Mouse (Mus musculus) heart, adult 18-20 months (tissue): Measurements from ENCODE around the gene Qprt. TPM values are rescaled to one million over a fixed set of nuclear protein-coding genes. Genes with fewer than 3 reads are reported as not detected.

ENCODE experiments used
- total RNA-seq, 2 experiments: library from RNA; stranded (reverse); gene quantifications; 2 replicates each; pipeline ENCODE4 v1.2.3; 2021

The Qprt gene
- total RNA-seq, 2 experiments from 2014 or later = 0.49 TPM; not detected in 1

Other genes starting within 250 kb of the Qprt start
- 10 to 100 TPM; 35.6 to 38.4 TPM for gene Taok2, start 237.5 kb downstream of the Qprt start, total RNA-seq
- gene Tmem219, start 199.3 kb downstream of the Qprt start, total RNA-seq = 10 to 100 TPM; 10.4 to 10.6 TPM
- 1 to 10 TPM; 7.4 to 7.5 TPM for gene Kctd13, start 193.3 kb downstream of the Qprt start, total RNA-seq
- gene Asphd1, start 172.6 kb downstream of the Qprt start, total RNA-seq = not detected
- 1 to 10 TPM; 5.5 to 6.2 TPM for gene Sez6l2, start 171.7 kb downstream of the Qprt start, total RNA-seq
- 10 to 100 TPM; 43.2 to 45.2 TPM for gene Cdipt, start 146.3 kb downstream of the Qprt start, total RNA-seq
- under 1 TPM in 1 of 2 experiments, not detected in 1; 0.59 TPM for gene Cdiptos, start 146.1 kb downstream of the Qprt start, total RNA-seq
- gene Mvp, start 107.6 kb downstream of the Qprt start, total RNA-seq = 10 to 100 TPM; 59.9 to 68.7 TPM
- not detected for gene Pagr1b, start 105.7 kb downstream of the Qprt start, total RNA-seq
- 10 to 100 TPM in 1 of 2 experiments, 1 to 10 TPM in 1; 8.3 to 10.7 TPM for gene Pagr1a, start 104.9 kb downstream of the Qprt start, total RNA-seq
- 10 to 100 TPM; 24.6 to 27.3 TPM for gene Gm42742, start 101.1 kb downstream of the Qprt start, total RNA-seq
- gene Prrt2, start 101.0 kb downstream of the Qprt start, total RNA-seq = under 1 TPM in 1 of 2 experiments, not detected in 1; 0.80 TPM
- gene Maz, start 95.2 kb downstream of the Qprt start, total RNA-seq = 10 to 100 TPM; 55.3 to 57.3 TPM
- gene Kif22, start 79.8 kb downstream of the Qprt start, total RNA-seq = 1 to 10 TPM in 1 of 2 experiments, under 1 TPM in 1; 0.93 to 1.0 TPM
- not detected for gene Zg16, start 34.9 kb downstream of the Qprt start, total RNA-seq
- 1 to 10 TPM; 1.3 to 2.9 TPM for gene AI467606, start 30.9 kb downstream of the Qprt start, total RNA-seq
- 1 to 10 TPM in 1 of 2 experiments, under 1 TPM in 1; 0.55 to 2.6 TPM for gene Spn, start 15.6 kb upstream of the Qprt start, total RNA-seq
- gene Cd2bp2, start 73.8 kb upstream of the Qprt start, total RNA-seq = 10 to 100 TPM; 35.1 to 36.9 TPM
- 10 to 100 TPM; 20.8 to 21.6 TPM for gene Tbc1d10b, start 86.2 kb upstream of the Qprt start, total RNA-seq
- 1 to 10 TPM; 1.1 to 3.7 TPM for gene Mylpf, start 86.7 kb upstream of the Qprt start, total RNA-seq
- 1 to 10 TPM; 6.4 to 6.7 TPM for gene Zfp553, start 110.8 kb upstream of the Qprt start, total RNA-seq
- 1 to 10 TPM; 3.0 to 7.7 TPM for gene Sept1, start 110.9 kb upstream of the Qprt start, total RNA-seq
- gene Zfp771, start 122.0 kb upstream of the Qprt start, total RNA-seq = 10 to 100 TPM; 18.3 to 19.3 TPM
- gene Dctpp1, start 138.5 kb upstream of the Qprt start, total RNA-seq = 10 to 100 TPM; 40.3 to 42.0 TPM
- 10 to 100 TPM; 29.5 to 31.7 TPM for gene Sephs2, start 151.8 kb upstream of the Qprt start, total RNA-seq
- gene Itgal, start 174.0 kb upstream of the Qprt start, total RNA-seq = 1 to 10 TPM; 1.9 to 4.1 TPM
- 10 to 100 TPM; 35.9 to 42.9 TPM for gene Zfp768, start 223.4 kb upstream of the Qprt start, total RNA-seq